Mouse (Mus musculus): ENCODE measurements at regions not wholly inside any gene's neighbourhood (a gene's known extent, or its start where the extent isn't known, plus 50 kb on each side); places are given as distances from the start of the nearest gene placed in this dataset.

DNA sequence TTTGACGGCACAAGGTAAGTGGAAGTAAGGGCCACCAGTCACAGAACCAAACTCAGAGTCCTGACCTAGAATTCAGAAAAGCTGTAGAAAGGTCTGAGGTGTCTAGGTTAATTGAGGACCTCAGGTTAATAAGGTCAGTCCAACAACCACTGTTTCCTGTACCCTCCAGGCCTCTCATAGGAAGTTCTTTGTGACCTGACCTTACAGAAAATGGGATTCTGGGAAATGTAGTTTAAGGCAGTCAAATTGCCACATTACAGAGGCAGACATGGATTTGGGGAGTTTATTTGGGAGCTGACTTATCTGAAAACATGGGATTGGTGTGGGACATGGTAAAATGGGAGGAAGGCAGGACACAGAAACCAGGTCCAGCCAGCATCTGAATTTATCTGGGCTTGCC, 90.9 kb upstream of the 4930535I16Rik start:
- no peak for TF ChIP-seq CTCF (IDR thresholded peaks at IDR 0.05; ENCODE audit: borderline replicate concordance, extremely low read depth, insufficient read depth, insufficient read length)
- TF ChIP-seq POLR2A (IDR thresholded peaks at IDR 0.05; ENCODE audit: borderline replicate concordance, extremely low read depth, insufficient read depth, insufficient read length, poor library complexity, severe bottlenecking) = no peak

Data from brain, embryonic 14.5 days (tissue).